Mouse (Mus musculus) lung, postnatal 0 days (tissue): ENCODE data around the gene Krtap29-1.

Source experiments
- CTCF ChIP-seq: IDR thresholded peaks from 2 replicates; pipeline ENCODE4 v1.5.1; 2016; ENCODE audit warnings: antibody characterized with exemption, mild to moderate bottlenecking
- EP300 ChIP-seq: IDR thresholded peaks from 2 replicates; pipeline ENCODE4 v1.6.1; 2016; ENCODE audit warnings: antibody characterized with exemption, mild to moderate bottlenecking, control low read depth

GRCm38 (mm10) chr11:99983442-99983841, 4.6 kb upstream of the Krtap29-1 start:
- TF ChIP-seq CTCF = no peak
- TF ChIP-seq EP300 = no peak
